Mouse (Mus musculus): ENCODE results near the gene Setd5.

The Setd5 gene

DNA sequence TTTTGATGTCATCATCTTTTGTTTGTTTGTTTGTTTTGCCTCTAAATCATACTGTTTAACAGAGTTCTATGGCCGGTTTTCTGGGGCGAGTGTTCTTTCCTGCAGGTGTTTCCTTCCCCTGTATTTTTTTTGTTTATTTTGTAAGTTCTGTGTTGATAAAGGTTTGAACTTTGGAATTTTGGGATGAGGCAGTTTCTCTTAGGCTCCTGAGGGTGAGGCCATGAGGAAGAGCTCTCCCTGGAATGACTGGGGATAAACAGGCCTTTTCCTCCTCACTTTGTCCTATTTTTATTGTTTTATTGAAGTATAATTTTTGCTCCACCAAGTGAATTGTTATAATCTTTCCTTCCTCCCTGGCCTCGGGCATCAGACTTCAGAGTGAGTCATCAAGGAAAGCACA, 24.2 kb upstream of the Setd5 start:
- in situ Hi-C loops (cut with MboI; ENCODE audit: low sequenced_read_pairs): no loop called here

GRCm38 (mm10) chr6:113054552-113055107, 22.5 kb upstream of the Setd5 start:
- in situ Hi-C loops (cut with MboI; ENCODE audit: low sequenced_read_pairs): no loop called here

DNA sequence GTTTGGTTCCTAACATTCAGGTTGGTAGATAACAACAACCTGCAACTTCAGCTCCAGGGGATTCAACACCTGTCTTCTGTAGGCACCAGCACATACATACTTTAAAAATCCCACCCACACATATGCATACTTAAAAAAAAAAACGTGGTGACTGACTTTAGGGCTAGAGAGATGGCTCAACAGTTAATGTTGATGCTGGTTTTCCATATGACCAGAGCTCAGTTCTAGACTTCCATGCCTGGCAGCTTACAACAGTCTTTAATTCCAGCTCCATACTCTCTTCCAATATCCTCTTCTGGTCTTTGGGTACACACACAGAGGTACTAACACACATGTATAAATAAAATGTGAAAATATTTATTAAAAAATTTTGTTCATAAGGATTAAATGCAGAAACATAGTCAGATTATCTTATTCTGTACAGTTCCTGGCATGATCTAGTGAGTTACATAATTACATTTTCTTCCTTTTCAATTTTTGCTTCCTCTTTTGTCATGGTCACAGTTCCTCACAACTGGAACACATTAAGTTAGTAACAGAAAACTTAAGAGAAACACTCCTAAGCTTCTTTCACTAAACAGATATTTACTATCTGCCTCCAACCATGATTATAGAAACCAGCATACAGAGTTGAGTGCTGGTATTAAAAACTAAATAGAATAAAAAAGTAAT, 16.1 kb upstream of the Setd5 start:
- in situ Hi-C loops (cut with MboI; ENCODE audit: low sequenced_read_pairs): no loop called here

DNA sequence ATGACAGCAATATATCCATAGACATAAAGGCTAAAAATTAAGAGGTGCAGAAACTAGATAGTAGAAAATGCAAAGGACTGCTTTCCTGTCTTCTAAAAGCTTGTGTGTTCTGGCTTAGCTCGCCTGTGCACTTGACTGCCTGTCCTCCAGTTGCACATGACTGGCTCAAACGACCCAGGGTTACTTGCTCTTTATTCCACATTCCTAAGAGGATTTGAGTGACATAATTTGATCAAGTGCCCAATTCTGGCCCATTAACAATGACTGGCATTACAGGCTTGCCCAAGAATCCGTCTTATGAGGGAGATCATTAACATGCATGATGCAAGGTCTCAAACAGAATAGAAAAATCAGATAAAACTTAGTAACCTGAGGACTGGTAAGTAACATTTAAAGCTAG, 14.9 kb upstream of the Setd5 start:
- in situ Hi-C loops (cut with MboI; ENCODE audit: low sequenced_read_pairs): no loop called here

GRCm38 (mm10) chr6:113063363-113063762, 13.8 kb upstream of the Setd5 start:
- in situ Hi-C loops (cut with MboI; ENCODE audit: low sequenced_read_pairs): no loop called here

- in situ Hi-C loops (cut with MboI; ENCODE audit: low sequenced_read_pairs): no loop called here
Measured at GRCm38 (mm10) chr6:113065186-113065585, 12.0 kb upstream of the Setd5 start.

GRCm38 (mm10) chr6:113069154-113069553, 8.0 kb upstream of the Setd5 start:
- in situ Hi-C loops (cut with MboI; ENCODE audit: low sequenced_read_pairs): no loop called here

DNA sequence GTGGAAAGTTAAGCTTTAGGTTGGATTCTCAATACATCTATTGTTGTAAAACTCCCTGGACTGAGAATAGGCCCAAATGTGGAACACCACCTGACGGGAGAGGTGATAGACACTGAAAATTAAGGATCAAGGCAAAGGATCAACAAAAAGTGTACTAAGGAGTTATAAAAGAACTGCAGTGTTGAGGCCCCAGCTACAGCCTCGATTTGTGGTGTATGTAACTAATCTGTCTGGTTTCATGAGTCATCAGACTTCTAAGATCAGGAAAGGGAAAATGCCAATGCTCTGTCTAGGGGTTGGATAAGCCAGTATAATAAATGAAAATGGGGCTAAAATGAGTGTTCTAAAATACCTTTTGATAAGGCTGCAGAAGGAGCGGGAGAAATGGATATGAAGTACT, 1.9 kb upstream of the Setd5 start:
- in situ Hi-C loops (cut with MboI; ENCODE audit: low sequenced_read_pairs): no loop called here

- in situ Hi-C loops (cut with MboI; ENCODE audit: low sequenced_read_pairs): no loop called here
Measured at GRCm38 (mm10) chr6:113076012-113076685, 1.0 kb upstream of the Setd5 start.

DNA sequence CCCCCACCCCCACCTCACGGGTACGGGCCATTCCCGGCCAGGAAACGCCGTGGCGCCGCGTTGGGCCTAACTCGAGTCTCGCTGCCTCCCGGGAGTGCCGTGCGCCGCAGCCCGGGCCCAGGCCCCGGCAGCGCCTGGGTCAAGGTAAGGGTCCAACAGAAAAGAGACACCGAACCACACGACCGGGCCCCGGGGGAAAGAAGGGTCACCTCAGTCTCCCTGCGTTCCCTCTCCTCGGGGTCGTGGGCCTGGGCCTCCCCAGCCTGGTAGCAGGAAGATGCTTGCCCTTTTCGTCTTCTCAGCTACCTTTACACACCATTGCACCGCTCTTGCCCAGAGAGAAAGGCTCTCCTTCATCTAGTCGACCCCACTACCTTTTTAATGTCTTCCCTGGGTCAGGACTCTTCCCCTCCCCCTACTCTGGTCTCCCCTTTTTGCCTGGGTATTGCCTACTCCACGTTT, 435 bp downstream of the Setd5 start:
- in situ Hi-C loops (cut with MboI; ENCODE audit: low sequenced_read_pairs): no loop called here

- in situ Hi-C loops (cut with MboI; ENCODE audit: low sequenced_read_pairs): no loop called here
Measured at GRCm38 (mm10) chr6:113078031-113078721, 1.0 kb downstream of the Setd5 start.

DNA sequence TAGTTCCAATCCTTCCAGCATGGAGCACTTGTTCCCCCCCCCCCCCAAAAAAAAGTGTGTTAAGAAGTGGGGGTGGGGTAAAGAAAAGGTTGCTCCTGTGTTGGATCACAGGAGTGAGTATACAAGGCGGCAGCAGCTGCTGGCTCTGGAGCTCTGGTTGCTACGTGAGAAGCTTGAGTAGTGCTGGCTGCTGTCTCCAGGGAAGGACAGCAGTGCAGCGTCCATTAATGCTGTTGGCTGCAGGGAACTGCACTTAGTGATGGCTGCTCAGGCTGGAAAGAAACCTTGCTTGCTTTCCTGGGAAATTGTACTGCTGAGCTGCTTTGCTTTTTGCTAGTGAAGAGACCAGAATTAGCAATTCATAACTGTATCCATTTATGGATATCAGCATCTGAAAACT, 2.3 kb downstream of the Setd5 start:
- in situ Hi-C loops (cut with MboI; ENCODE audit: low sequenced_read_pairs): no loop called here

DNA sequence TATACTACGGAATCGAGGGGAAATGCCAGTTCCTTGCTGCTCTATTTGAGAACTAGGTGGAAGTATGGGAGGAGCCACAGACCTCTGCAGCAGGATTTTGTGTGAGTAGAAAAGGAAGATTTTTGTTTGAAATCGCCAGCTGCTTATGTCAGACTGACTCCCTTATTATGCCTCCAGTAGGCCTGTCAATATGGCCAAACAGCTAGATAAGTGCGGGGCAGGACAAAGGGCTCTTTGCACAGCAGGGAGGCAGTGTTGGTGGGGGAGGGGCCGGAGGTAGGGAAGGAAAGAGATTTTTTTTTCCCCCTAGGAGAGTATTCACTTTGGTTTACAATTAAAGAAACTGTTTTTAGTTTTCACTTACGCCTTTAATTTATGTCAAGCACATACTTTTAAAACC, 5.1 kb downstream of the Setd5 start:
- in situ Hi-C loops (cut with MboI; ENCODE audit: low sequenced_read_pairs): no loop called here

- in situ Hi-C loops (cut with MboI; ENCODE audit: low sequenced_read_pairs): no loop called here
Measured at GRCm38 (mm10) chr6:113084590-113084989, 7.4 kb downstream of the Setd5 start.

DNA sequence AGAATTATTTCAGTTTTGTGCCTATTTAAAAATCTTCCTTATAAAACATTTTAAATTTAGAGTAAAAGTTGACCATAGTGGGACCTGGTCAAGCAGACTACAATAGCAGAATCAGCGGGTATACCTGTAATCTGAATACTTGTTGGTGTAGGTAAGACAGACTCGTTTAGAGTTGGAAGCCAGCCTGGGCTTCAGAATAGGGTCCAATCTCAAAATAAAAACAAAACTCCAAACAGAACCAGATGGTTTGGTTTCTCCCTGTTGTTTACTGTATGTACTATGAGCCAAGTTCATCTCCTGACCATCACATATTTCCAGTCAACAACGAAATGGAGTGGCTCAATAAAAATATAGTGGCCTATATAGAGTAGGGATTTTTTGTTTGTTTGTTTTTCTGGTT, 16.0 kb downstream of the Setd5 start:
- in situ Hi-C loops (cut with MboI; ENCODE audit: low sequenced_read_pairs): no loop called here

DNA sequence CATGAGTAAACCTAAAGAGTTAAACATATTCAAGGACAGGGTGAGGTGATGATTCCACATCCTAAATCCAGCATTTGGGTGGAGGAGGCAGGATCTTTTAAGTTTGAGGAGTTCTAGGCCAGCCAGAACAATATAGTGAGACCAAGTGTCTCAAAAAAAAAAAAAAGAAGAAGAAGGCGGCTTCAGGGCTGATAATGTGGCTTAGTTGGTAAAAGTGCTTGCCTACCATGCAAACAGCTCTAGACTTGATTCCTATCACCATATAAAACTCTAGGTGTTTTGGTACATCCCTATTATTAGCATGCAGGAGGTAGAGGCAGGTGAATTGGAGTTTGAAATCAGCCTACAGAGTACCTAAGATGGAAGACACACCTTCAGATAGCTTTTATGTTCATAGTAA, 18.4 kb downstream of the Setd5 start:
- in situ Hi-C loops (cut with MboI; ENCODE audit: low sequenced_read_pairs): no loop called here

GRCm38 (mm10) chr6:113097662-113098061, 20.5 kb downstream of the Setd5 start:
- in situ Hi-C loops (cut with MboI; ENCODE audit: low sequenced_read_pairs): no loop called here

DNA sequence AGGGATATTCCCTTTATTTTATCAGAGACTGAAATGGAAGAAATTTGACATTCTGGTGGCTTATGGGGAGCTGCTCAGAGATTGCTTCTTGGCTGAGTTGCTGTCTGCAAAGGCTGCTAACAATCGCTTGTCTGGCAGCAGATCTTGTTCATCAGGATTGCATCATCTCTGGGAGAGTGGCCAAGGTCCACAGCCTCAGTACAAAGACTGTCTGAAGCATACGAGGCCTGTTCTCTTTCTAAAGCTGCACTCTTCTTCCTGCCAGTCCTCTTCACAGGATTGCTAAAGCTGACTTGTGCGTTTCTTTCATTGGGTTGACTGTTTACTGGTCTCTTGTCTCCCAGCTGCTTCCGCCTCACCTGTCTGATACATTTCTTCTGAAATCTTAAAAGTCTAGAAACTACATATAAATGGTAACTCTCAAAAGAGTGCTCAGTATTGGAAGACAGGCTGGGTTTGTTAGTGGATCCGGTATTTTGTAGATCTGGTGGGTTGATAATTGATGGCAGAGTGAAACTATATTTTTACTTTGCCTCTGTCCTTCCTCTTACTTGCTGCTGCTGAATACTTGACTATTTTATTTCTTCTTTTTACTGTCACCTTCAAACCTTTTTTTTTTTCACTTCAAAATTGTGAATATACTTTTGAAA, 22.6 kb downstream of the Setd5 start:
- in situ Hi-C loops (cut with MboI; ENCODE audit: low sequenced_read_pairs): no loop called here

DNA sequence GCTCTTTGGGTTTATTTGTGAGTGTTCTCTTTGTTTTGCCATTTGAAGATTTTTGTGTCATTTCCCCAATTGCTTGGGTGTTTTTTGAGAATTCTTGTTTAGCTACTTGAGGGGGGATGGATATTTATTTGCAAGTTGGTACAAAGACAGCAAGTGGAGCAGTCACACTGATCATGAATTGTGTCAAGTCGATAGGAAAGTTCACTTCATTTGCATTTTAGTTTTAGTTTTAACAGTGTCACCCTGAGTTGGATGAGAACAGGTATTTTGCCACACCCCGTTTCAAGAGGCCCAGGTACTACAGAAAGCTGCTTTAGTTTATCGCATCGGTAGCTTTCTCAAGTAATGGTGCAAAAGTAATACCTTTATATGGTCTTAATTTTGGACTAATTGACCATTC, 25.4 kb downstream of the Setd5 start:
- in situ Hi-C loops (cut with MboI; ENCODE audit: low sequenced_read_pairs): no loop called here

- in situ Hi-C loops (cut with MboI; ENCODE audit: low sequenced_read_pairs): no loop called here
Measured at GRCm38 (mm10) chr6:113103765-113104164, 26.6 kb downstream of the Setd5 start.

DNA sequence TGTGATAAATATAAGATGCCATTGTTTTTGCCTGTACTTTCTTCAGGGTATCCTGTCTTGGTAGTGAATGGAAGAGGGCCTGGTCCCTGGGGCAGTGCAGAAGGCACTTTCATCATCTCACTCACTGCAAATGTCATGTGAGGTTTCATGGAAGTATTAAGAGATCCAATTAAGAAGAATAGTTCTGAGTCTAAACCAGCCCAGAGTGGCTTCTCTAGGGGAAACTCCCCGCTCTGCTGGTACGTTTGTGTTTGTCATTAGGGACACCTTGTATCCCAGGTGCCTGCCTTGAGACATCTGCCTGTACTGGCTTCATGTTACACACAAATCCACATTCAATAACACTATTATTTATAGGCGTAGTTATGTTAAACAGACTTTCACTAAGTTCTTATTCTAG, 32.2 kb downstream of the Setd5 start:
- in situ Hi-C loops (cut with MboI; ENCODE audit: low sequenced_read_pairs): no loop called here
